Mouse (Mus musculus) olfactory bulb, adult 2 months (tissue): Measurements from ENCODE around the gene St13.

Source experiments
- CTCF ChIP-seq: fragments of 200-500 bp; IDR thresholded peaks from 2 replicates; pipeline ENCODE4 v1.5.1; 2012; ENCODE audit warnings: low read depth, mild to moderate bottlenecking, low read length, moderate library complexity; ENCODE audit not compliant: insufficient read depth
- POLR2A ChIP-seq: fragments of 200-500 bp; IDR thresholded peaks from 2 replicates; pipeline ENCODE4 v1.6.1; 2012; ENCODE audit warnings: mild to moderate bottlenecking, low read depth, low read length, moderate library complexity; ENCODE audit not compliant: insufficient read depth

DNA sequence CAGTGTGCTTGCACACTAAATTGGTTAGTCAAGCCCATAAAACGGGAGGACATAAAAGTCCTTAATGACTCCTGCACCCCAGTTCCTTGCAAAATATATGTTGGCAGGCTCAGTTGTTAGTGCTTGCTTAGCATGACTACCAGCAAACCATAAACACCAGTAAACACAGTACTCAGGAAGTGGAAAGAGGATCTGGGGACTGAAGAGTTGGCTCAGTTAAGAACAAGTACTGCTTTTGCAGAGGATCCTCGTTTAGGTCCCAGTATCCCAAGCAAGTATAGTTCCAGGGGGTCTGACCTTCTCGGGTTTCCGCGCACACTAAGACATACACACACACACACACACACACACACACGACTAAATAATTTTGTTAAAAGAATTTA, 38.9 kb downstream of the St13 start:
- TF ChIP-seq POLR2A (no peak), CTCF (no peak)
